Mouse (Mus musculus) embryonic facial prominence, embryonic 10.5 days (tissue): ENCODE results near the gene Gm6502. TPM values are rescaled to one million over a fixed set of nuclear protein-coding genes. Genes with fewer than 3 reads are reported as not detected.
"Not testable (repeated sequence)": the region's sequence is repeated elsewhere in the genome, so short reads cannot be mapped to it uniquely, and the experiment has no call there.

Experiments
- DNase-seq: peaks from one replicate; pipeline ENCODE4 v3.0.0-alpha.2; 2017; ENCODE audit warnings: low spot score
- H3K27ac ChIP-seq: fragments of 300-500 bp; sonication (generic); replicated peaks from 2 replicates; pipeline ENCODE4 v1.5.1; 2016; ENCODE audit warnings: mild to moderate bottlenecking
- H3K27me3 ChIP-seq: fragments of 300-500 bp; sonication (generic); replicated peaks from 2 replicates; pipeline ENCODE4 v1.6.1; 2016; ENCODE audit warnings: low read depth, mild to moderate bottlenecking; ENCODE audit not compliant: poor library complexity, severe bottlenecking
- H3K36me3 ChIP-seq: fragments of 300-500 bp; sonication (generic); replicated peaks from 2 replicates; pipeline ENCODE4 v1.6.1; 2016; ENCODE audit warnings: mild to moderate bottlenecking, moderate library complexity
- H3K4me1 ChIP-seq: fragments of 300-500 bp; sonication (generic); 2 replicates; pipeline ENCODE4 v1.6.1; 2016
- H3K4me3 ChIP-seq: fragments of 300-500 bp; sonication (generic); 2 replicates; pipeline ENCODE4 v1.5.1; 2016; ENCODE audit warnings: mild to moderate bottlenecking, moderate library complexity
- H3K9me3 ChIP-seq: fragments of 300-500 bp; sonication (generic); 2 replicates; pipeline ENCODE4 v1.6.1; 2016; ENCODE audit warnings: mild to moderate bottlenecking
- WGBS: fragments of 180-500 bp; shearing (Covaris S2); methylation state at CpG from one replicate; pipeline ENCODE4 v1.1.7; 2016; 5-methylcytosine and 5-hydroxymethylcytosine counted together
- polyA plus RNA-seq: library from polyadenylated mRNA; unstranded; fragments of >200 nt; fragmentation: Nextera tagmentation; extraction: Ambion mirVana; gene quantifications from 2 replicates; pipeline ENCODE4 v1.2.1, GENCODE M21; 2016

Gene Gm6502
- polyA plus RNA-seq: not detected in 2 replicates

DNA sequence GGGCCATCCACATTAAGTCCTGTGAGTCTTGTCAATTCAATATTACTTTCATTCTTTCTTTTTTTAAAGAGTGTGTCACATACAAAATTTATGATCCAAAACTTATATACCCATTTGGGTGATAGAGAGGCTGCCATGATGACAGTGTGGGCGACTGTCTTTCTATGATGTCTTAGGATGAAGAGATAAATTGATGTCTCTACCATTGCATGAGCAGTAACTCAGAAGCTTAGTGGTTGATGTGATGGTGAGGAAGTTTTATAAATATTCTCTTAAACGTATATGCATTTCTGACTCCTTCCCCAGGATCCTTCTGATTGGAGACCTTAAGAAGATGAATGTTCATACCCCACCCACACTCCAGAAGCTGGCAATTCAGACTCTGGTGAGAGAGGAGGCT is at the start of gene Gm6502:
Gm6502 (plus strand) TSS at position 301 of the 400 bp plus-strand sequence.
- no CpG with 5 or more reads among the region's 2 CpGs for WGBS
- not testable (repeated sequence) for DNase-seq, H3K27me3 ChIP-seq

GRCm38 (mm10) chr5:94306696-94307095 is 7.5 kb upstream of the Gm6502 start, which contains the start of gene A430089I19Rik:
TSS of gene A430089I19Rik (minus strand) at chr5:94306796.
- WGBS: 91% methylated on average over 1 of the region's 1 CpGs
- H3K4me3 ChIP-seq, H3K9me3 ChIP-seq, H3K36me3 ChIP-seq, H3K27me3 ChIP-seq, DNase-seq, H3K27ac ChIP-seq, H3K4me1 ChIP-seq: not testable (repeated sequence)

More for the DNA sequence above, at the start of gene Gm6502:
- not testable (repeated sequence) for H3K27ac ChIP-seq, H3K36me3 ChIP-seq, H3K9me3 ChIP-seq, H3K4me3 ChIP-seq, H3K4me1 ChIP-seq

- H3K4me3 ChIP-seq, H3K27me3 ChIP-seq, H3K9me3 ChIP-seq, H3K4me1 ChIP-seq, H3K36me3 ChIP-seq, H3K27ac ChIP-seq, DNase-seq: not testable (repeated sequence)
- WGBS: no CpG with 5 or more reads among the region's 2 CpGs
Measured at GRCm38 (mm10) chr5:94339449-94339848, 25.2 kb downstream of the Gm6502 start, which contains the start of gene AA792892. TSS of gene AA792892 (plus strand) at chr5:94339749.

Other genes with a start within 250 kb of the Gm6502 start
- not detected in 2 replicates for gene BC061212, start 243.9 kb upstream of the Gm6502 start, polyA plus RNA-seq
- not detected in 2 replicates for gene Gm6351, start 238.1 kb upstream of the Gm6502 start, polyA plus RNA-seq
- gene Gm3106, start 96.4 kb upstream of the Gm6502 start, polyA plus RNA-seq: not detected in 2 replicates
- gene A430089I19Rik, start 7.6 kb upstream of the Gm6502 start, polyA plus RNA-seq: not detected in 2 replicates
- not detected in 2 replicates for gene AA792892, start 25.3 kb downstream of the Gm6502 start, polyA plus RNA-seq
- gene Gm7682, start 131.3 kb downstream of the Gm6502 start, polyA plus RNA-seq: not detected in 2 replicates
- not detected in 2 replicates for gene Gm3139, start 211.9 kb downstream of the Gm6502 start, polyA plus RNA-seq